Comparison of ENCODE assay signal across 26 mouse cellular contexts in the genomic region with DNA sequence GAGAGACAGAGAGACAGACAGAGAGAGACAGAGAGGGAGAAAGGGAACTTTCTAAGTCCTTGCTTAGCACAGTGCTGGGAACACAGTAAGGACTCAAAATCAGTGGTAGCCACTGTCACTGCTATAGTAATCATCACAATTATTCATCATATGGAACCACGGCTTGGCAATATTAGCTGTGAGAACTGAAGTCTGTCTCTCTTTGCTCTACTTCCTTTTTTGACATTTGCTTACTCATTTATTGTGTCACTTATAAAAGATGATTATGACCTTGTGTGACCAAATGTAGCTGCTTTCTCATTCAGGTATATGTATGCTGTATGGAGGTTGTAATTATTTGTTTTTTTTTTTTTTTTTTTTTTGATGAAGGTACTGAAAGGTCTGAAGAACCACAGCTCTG. TPM values are rescaled to one million over a fixed set of nuclear protein-coding genes. Genes with fewer than 3 reads are reported as not detected.
DNase-seq lines count a peak whose midpoint lies in the region; ATAC-seq and TF ChIP-seq lines count a peak whose summit lies in the region.
"Had no signal": no experiment of that assay in that cellular context is flagged by ENCODE, and none has a peak within 500 bp of the region (broad histone marks: within the 10 kb centered on the region; RNA-seq: fewer than 3 reads in every experiment).

No protein-coding gene starts in this region.

- no peaks in the 10 kb centered on the region for H3K9me3 ChIP-seq in MEL (replicated peaks; ENCODE audit: insufficient read depth, low read length)
- H3K9me3 ChIP-seq: embryonic facial prominence, embryonic 13.5 days; embryonic facial prominence, embryonic 15.5 days; forebrain, embryonic 10.5 days; forebrain, embryonic 12.5 days had no signal

- no peak for TF ChIP-seq CTCF in MEL (IDR thresholded peaks at IDR 0.05 in 2 of 3, conservative IDR thresholded peaks at IDR 0.05 in 1 of 3; ENCODE audit: control insufficient read depth in 1 of 3, insufficient read depth in 1 of 3, low read depth in 2 of 3, low read length in 3 of 3, poor library complexity in 1 of 3, severe bottlenecking in 1 of 3)

- DNase-seq in heart, adult 11 months: peak; percentile 23
- DNase-seq in heart, adult 18-20 months: no peak
- peak; percentile 77 for DNase-seq in MEL (ENCODE audit: low read depth, low spot score)
- no peak for DNase-seq in layer of hippocampus, postnatal 14 days (ENCODE audit: low spot score in 2 of 2)
- no peak for DNase-seq in natural killer cell, adult 2 months (ENCODE audit: low spot score in 2 of 2)
- no peak for DNase-seq in adrenal gland, postnatal 25 days
- DNase-seq: adrenal gland, adult 8-10 months; adrenal gland, postnatal 36 days; B cell, adult 2 months; cerebellum, adult 11-12 months; cerebellum, adult 2 months; cerebellum, adult 9-10 months; cerebellum, postnatal 10 days; cerebellum, postnatal 25 days; embryo, embryonic 11 days had no signal

- TF ChIP-seq POLR2A in MEL (IDR thresholded peaks at IDR 0.05; ENCODE audit: control insufficient read depth in 1 of 2, insufficient read depth in 1 of 2, low read depth in 1 of 2, low read length in 2 of 2, poor library complexity in 1 of 2): no peak

- peaks cover 33 to 51% of the 10 kb centered on the region in 2 experiments for H3K4me1 ChIP-seq in MEL (ENCODE audit: control insufficient read depth in 1 of 2, insufficient read depth in 2 of 2, low read length in 2 of 2)
- H3K4me1 ChIP-seq: embryonic facial prominence, embryonic 13.5 days; embryonic facial prominence, embryonic 15.5 days; forebrain, embryonic 12.5 days had no signal

- peak; percentile 47 for ATAC-seq in granulocyte monocyte progenitor cell, adult 5-6 weeks (replicated peaks; ENCODE audit: poor library complexity, severe bottlenecking)
- ATAC-seq: forebrain, embryonic 14.5 days; forebrain, embryonic 16.5 days had no signal

- no peaks in the 10 kb centered on the region for H3K79me2 ChIP-seq in MEL (ENCODE audit: control insufficient read depth, insufficient read depth, low read length, poor library complexity)

- no peak for TF ChIP-seq RAD21 in MEL (IDR thresholded peaks at IDR 0.05; ENCODE audit: low read depth, low read length)

- H3K27me3 ChIP-seq in MEL (ENCODE audit: control insufficient read depth in 1 of 2, insufficient read depth in 2 of 2, low read length in 2 of 2): no peaks in the 10 kb centered on the region
- H3K27me3 ChIP-seq: CH12.LX; embryonic facial prominence, embryonic 13.5 days; embryonic facial prominence, embryonic 15.5 days; forebrain, embryonic 12.5 days had no signal

- 0 out of 4 replicates have a peak overlapping the region, but pooled peaks of 1 of the 2 experiments have one; percentile 6 for H3K4me3 ChIP-seq in MEL (ENCODE audit: control insufficient read depth in 1 of 2, insufficient read depth in 1 of 2, low read depth in 2 of 2, low read length in 2 of 2)
- H3K4me3 ChIP-seq: embryonic facial prominence, embryonic 13.5 days; embryonic facial prominence, embryonic 15.5 days; erythroblast, embryonic 14.5 days; forebrain, embryonic 10.5 days; forebrain, embryonic 12.5 days had no signal

- peak overlapping the region; percentile 44 for H3K9ac ChIP-seq in MEL (ENCODE audit: control insufficient read depth, low read depth, low read length, poor library complexity, severe bottlenecking)
- H3K9ac ChIP-seq: embryonic facial prominence, embryonic 13.5 days; embryonic facial prominence, embryonic 15.5 days; forebrain, embryonic 12.5 days had no signal

- peak overlapping the region; percentile 93 for H3K27ac ChIP-seq in MEL (ENCODE audit: control insufficient read depth, low read depth, low read length)
- H3K27ac ChIP-seq: embryonic facial prominence, embryonic 13.5 days; embryonic facial prominence, embryonic 15.5 days; forebrain, embryonic 10.5 days; forebrain, embryonic 12.5 days had no signal

- peaks cover 0 to 48% of the 10 kb centered on the region in 2 experiments; a peak in 2 of 4 replicates for H3K36me3 ChIP-seq in MEL (ENCODE audit: control insufficient read depth in 1 of 2, insufficient read depth in 2 of 2, low read length in 2 of 2)
- H3K36me3 ChIP-seq: embryonic facial prominence, embryonic 13.5 days; embryonic facial prominence, embryonic 15.5 days; forebrain, embryonic 10.5 days; forebrain, embryonic 12.5 days; G1E had no signal

- peak; percentile 66 to 68; a peak in 3 of 4 replicates for TF ChIP-seq EP300 in MEL (IDR thresholded peaks at IDR 0.05; ENCODE audit: low read depth in 1 of 2, low read length in 2 of 2)

TF ChIP-seq in MEL, 35 proteins besides CTCF, POLR2A, EP300 and RAD21:
- 0 out of 2 replicates have a peak, but pooled peaks have one; percentile 9 for TF ChIP-seq ZC3H11A (IDR thresholded peaks at IDR 0.05; ENCODE audit: low read depth, low read length)
- 0 out of 2 replicates have a peak, but pooled peaks have one; percentile 26 for TF ChIP-seq HCFC1 (IDR thresholded peaks at IDR 0.05; ENCODE audit: low read depth, low read length)
- TF ChIP-seq MXI1 (IDR thresholded peaks at IDR 0.05; ENCODE audit: low read depth, low read length): peak; percentile 37; the same call in 1 of the 2 replicates
- TF ChIP-seq CHD2 (IDR thresholded peaks at IDR 0.05; ENCODE audit: low read length): no peak
- 0 out of 2 replicates have a peak, but pooled peaks have one; percentile 34 for TF ChIP-seq GABPA (IDR thresholded peaks at IDR 0.05; ENCODE audit: low read depth, low read length)
- TF ChIP-seq MYC (IDR thresholded peaks at IDR 0.05; ENCODE audit: low read depth, low read length): 0 out of 2 replicates have a peak, but pooled peaks have one; percentile 23
- TF ChIP-seq POLR2AphosphoS5 (IDR thresholded peaks at IDR 0.05; ENCODE audit: borderline replicate concordance, low read depth, low read length): no peak
- TF ChIP-seq TAL1 (IDR thresholded peaks at IDR 0.05; ENCODE audit: low read length): no peak
- 0 out of 2 replicates have a peak, but pooled peaks have one; percentile 26 for TF ChIP-seq TCF12 (IDR thresholded peaks at IDR 0.05; ENCODE audit: low read depth, low read length)
- TF ChIP-seq GATA1 (IDR thresholded peaks at IDR 0.05; ENCODE audit: low read depth, low read length): no peak
- no peak for TF ChIP-seq NRF1 (IDR thresholded peaks at IDR 0.05; ENCODE audit: insufficient read depth, low read depth, low read length, poor library complexity, severe bottlenecking)
- TF ChIP-seq ZKSCAN1 (IDR thresholded peaks at IDR 0.05; ENCODE audit: low read depth, low read length): no peak
- no peak for TF ChIP-seq SMC3 (IDR thresholded peaks at IDR 0.05; ENCODE audit: low read depth, low read length)
- TF ChIP-seq KAT2A (conservative IDR thresholded peaks at IDR 0.05; ENCODE audit: low read depth, low read length): no peak
- TF ChIP-seq UBTF (IDR thresholded peaks at IDR 0.05; ENCODE audit: borderline replicate concordance, insufficient read depth, low read depth, low read length): no peak
- no peak for TF ChIP-seq POLR2AphosphoS2 (IDR thresholded peaks at IDR 0.05; ENCODE audit: low read length)
- peak; percentile 90 for TF ChIP-seq ETS1 (IDR thresholded peaks at IDR 0.05; ENCODE audit: low read depth, low read length)
- peak; percentile 65 for TF ChIP-seq RCOR1 (IDR thresholded peaks at IDR 0.05; ENCODE audit: low read depth, low read length)
- 0 out of 2 replicates have a peak, but pooled peaks have one; percentile 15 for TF ChIP-seq MAFK (IDR thresholded peaks at IDR 0.05; ENCODE audit: borderline replicate concordance, low read depth, low read length)

RNA-seq across cellular contexts. Expression of a gene that starts 36.8 kb away (rescaled TPM):
- under 1 TPM in 1 of 2 experiments, not detected in 1; 0.49 TPM for total RNA-seq in heart, adult 18-20 months (2021)
- total RNA-seq in MEL (2012; rRNA removed): 1.0 and 1.4 TPM in 2 replicates
- under 1 TPM in 1 of 2 experiments, not detected in 1; 0.10 TPM for polyA plus RNA-seq in MEL (2012; ENCODE audit: insufficient read depth in 1 of 2, insufficient read length in 2 of 2, low read depth in 1 of 2, low replicate concordance in 2 of 2, missing spikeins in 1 of 2)
- not detected in 2 replicates for total RNA-seq in granulocyte monocyte progenitor cell, adult 5-6 weeks (2014; fragmentation: Nextera tagmentation)
- not detected in 2 replicates for total RNA-seq in granulocyte monocyte progenitor cell, adult 5-6 weeks (2017)
- 1 to 10 TPM; 1.8 to 2.6 TPM for total RNA-seq in layer of hippocampus, postnatal 14 days (2021)
- 0.18 and 1.6 TPM in 2 replicates for total RNA-seq in adrenal gland, postnatal 25 days (2021)
- polyA plus RNA-seq: embryonic facial prominence, embryonic 11.5 days; erythroblast, embryonic 14.5 days; forebrain, embryonic 10.5 days; G1E had no signal

Comparison
In these comparisons a context has a peak if more than half of its experiments do, and no peak if none do; other contexts are left out.
1. DNase-seq: peak in heart, adult 11 months (single experiment) and MEL (single experiment); none in heart, adult 18-20 months (0 of 2), layer of hippocampus, postnatal 14 days (0 of 2), natural killer cell, adult 2 months (0 of 2) and adrenal gland, postnatal 25 days (single experiment).